ENCODE assay signal across 17 mouse cellular contexts in genomic region chr8:83421354-83421753, GRCm38 (mm10). TPM values are rescaled to one million over a fixed set of nuclear protein-coding genes. Genes with fewer than 3 reads are reported as not detected.
"Had no signal": no experiment of that assay in that cellular context is flagged by ENCODE, and none has a peak within 500 bp of the region (broad histone marks: within the 10 kb centered on the region; RNA-seq: fewer than 3 reads in every experiment).

No protein-coding gene starts in this region.

- H3K27me3 ChIP-seq: intestine, embryonic 15.5 days; lung, embryonic 15.5 days; midbrain, embryonic 15.5 days; neural tube, embryonic 12.5 days had no signal

- H3K9ac ChIP-seq: intestine, embryonic 15.5 days; lung, embryonic 15.5 days; midbrain, embryonic 15.5 days; neural tube, embryonic 12.5 days had no signal

- H3K36me3 ChIP-seq: intestine, embryonic 15.5 days; limb, embryonic 10.5 days; lung, embryonic 15.5 days; midbrain, embryonic 15.5 days; neural tube, embryonic 12.5 days had no signal

- H3K4me1 ChIP-seq: intestine, embryonic 15.5 days; limb, embryonic 10.5 days; megakaryocyte, embryonic 14.5 days; midbrain, embryonic 15.5 days; neural tube, embryonic 12.5 days had no signal

- H3K27ac ChIP-seq: intestine, embryonic 15.5 days; kidney, postnatal 0 days; left cerebral cortex, adult 2 months; limb, embryonic 10.5 days; lung, embryonic 15.5 days; macrophage; midbrain, embryonic 15.5 days; neural tube, embryonic 12.5 days had no signal

- H3K4me2 ChIP-seq: intestine, embryonic 15.5 days; lung, embryonic 15.5 days; midbrain, embryonic 11.5 days; midbrain, embryonic 15.5 days; neural tube, embryonic 12.5 days had no signal

- H3K9me3 ChIP-seq: intestine, embryonic 15.5 days; limb, embryonic 10.5 days; lung, embryonic 15.5 days; megakaryocyte, embryonic 14.5 days; midbrain, embryonic 15.5 days; neural tube, embryonic 12.5 days had no signal

- ATAC-seq: intestine, embryonic 15.5 days; midbrain, embryonic 15.5 days had no signal

- H3K4me3 ChIP-seq: intestine, embryonic 15.5 days; left cerebral cortex, adult 2 months; limb, embryonic 10.5 days; lung, embryonic 15.5 days; megakaryocyte, embryonic 14.5 days; midbrain, embryonic 15.5 days; neural tube, embryonic 12.5 days had no signal

- DNase-seq: lung, postnatal 14 days; right cerebral cortex, postnatal 4 days; spleen, adult 18-20 months; thymus, adult 18-20 months; thymus, postnatal 14 days had no signal

RNA-seq across cellular contexts. Expression of gene Clgn, which starts 31.7 kb away (rescaled TPM):
- total RNA-seq: monocyte, adult 5-6 weeks; neutrophil, adult 5-6 weeks had no signal
- polyA plus RNA-seq: macrophage had no signal
